Mouse (Mus musculus) cortical plate, adult 2 months (tissue): ENCODE measurements at regions not wholly inside any gene's neighbourhood (a gene's known extent, or its start where the extent isn't known, plus 50 kb on each side); places are given as distances from the start of the nearest gene placed in this dataset.

Experiments used
- CTCF ChIP-seq: fragments of 200-500 bp; IDR thresholded peaks from 2 replicates; pipeline ENCODE4 v1.5.1; 2011; ENCODE audit warnings: mild to moderate bottlenecking, control low read depth, low read length; ENCODE audit not compliant: insufficient read depth; ENCODE audit errors: extremely low read depth
- POLR2A ChIP-seq: fragments of 200-500 bp; IDR thresholded peaks from 2 replicates; pipeline ENCODE4 v1.6.1; 2011; ENCODE audit warnings: mild to moderate bottlenecking, low read length, control low read depth; ENCODE audit not compliant: insufficient read depth; ENCODE audit errors: extremely low read depth

DNA sequence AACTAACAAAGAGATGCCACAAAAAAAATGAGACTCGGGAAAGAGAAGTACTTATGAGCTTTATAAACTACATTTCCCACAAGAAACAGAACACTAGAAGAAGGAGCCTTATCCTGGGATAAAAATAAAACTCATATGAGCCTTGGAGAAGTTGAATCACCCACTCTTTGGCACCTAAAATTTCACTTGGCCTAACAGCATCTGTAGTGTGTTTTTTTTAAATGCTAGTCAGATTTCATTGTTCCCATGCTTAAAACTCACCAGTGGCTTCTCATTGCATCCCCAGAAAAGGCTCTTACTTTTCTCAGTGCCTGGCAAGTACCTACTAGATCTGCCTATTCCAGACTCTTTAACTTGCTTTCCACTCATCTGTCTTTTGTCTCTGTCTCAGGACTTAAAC is 284.5 kb downstream of the Dthd1 start:
- TF ChIP-seq CTCF: no peak
- no peak for TF ChIP-seq POLR2A
